Mouse (Mus musculus) gastrocnemius, postnatal 14 days (tissue): ENCODE data around the gene Fastk. TPM values are rescaled to one million over a fixed set of nuclear protein-coding genes. Genes with fewer than 3 reads are reported as not detected.

Source experiments
- DNase-seq: peaks from one replicate; pipeline ENCODE4 v3.0.0; 2021; ENCODE audit warnings: mixed read lengths
- intact Hi-C: fragments of 180-260 bp; cut with DNase I; formaldehyde crosslinking; loops from one replicate; pipeline ENCODE4 v1.15.1; 2025; ENCODE audit warnings: low total_unique reads
- total RNA-seq, 2 experiments: library from RNA; stranded (reverse); gene quantifications; 2 replicates each; pipeline ENCODE4 v1.2.3; 2021

The Fastk gene
- total RNA-seq, 2 experiments from 2014 or later: 132 to 146 TPM

GRCm38 (mm10) chr5:24455613-24456012 lies 10.5 kb upstream of the Fastk start:
- no peak for DNase-seq
- intact Hi-C loops: no loop called here

GRCm38 (mm10) chr5:24455076-24455475 lies 10.0 kb upstream of the Fastk start:
- DNase-seq: no peak
- intact Hi-C loops: no loop called here

DNA sequence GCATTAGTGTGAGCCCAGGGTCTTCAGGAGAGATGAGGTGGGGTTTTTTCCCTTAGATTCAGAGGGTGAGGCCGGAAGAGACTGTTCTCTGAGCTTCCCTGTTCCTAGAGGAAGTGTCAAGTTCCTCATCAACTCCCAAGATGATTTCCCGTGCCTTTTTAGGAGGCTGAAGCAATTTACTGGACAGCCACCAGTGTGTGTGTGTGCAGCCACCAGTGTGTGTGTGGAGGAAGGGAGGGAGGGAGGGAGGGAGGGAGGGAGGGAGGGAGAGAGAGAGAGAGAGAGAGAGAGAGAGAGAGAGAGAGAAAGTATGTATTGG lies 8.9 kb upstream of the Fastk start:
- DNase-seq: no peak
- intact Hi-C loops: no loop called here

DNA sequence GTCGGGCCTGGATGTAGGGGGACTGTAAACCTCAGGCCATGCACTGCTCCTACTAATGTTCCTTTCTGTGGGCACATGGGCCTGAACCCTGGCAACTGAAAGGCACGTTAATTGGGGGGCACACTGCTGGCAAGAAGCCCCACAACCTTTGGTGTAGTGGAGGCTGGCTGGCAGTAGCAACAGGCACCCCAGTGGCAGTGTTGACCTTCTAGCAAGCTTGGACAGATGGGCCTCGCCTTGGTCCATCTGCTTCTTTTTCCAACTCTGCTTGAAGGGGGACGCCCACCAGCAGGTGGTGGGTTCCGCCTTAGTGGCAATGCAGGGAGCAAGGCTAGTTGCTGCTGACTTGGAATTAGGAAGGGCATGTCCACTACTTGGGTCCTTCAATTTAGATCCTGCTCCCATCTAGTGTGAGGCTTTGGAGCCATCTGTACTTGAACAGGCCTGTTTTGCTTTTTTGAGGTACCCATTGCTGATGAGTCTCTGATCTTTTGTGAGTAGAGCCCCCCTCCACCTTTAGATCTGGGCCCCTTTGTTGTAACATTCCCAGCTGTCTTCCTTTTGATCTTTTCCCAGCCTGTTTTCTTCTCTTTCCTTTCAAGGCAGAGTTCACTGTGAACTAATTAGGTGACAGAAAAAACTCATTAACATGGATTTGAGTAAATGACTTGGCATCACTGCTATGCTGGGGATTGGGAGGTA lies 8.3 kb upstream of the Fastk start:
- intact Hi-C loops: no loop called here
- no peak for DNase-seq

- intact Hi-C loops: no loop called here
These were observed 7.7 kb upstream of the Fastk start for GRCm38 (mm10) chr5:24452691-24453233.

DNA sequence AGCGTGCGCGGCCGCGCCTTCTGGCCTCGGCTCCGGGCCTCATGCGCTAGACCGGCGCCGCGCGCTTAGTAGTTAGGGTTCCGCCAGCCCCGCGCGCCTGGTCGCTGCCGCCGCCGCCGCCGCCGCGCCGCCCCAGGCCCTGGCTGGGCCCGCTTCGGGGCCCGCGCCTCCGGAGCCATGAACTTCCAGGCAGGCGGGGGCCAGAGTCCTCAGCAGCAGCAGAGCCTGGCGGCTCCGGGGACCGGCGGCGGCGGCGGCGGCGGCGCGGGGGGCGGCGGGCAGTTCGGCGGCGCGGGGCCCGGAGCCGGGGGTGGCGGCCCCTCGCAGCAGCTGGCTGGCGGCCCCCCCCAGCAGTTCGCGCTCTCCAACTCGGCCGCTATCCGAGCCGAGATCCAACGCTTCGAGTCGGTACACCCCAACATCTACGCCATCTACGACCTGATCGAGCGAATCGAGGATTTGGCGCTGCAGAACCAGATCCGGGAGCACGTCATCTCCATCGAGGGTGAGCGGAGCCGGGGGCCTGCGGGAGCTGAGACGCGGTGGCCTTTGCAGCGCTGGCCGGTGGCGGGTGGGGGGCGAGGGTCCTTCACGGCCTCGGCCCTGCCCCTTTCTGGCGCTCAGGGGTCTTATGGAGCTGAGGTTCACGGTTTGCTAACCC lies 7.1 kb upstream of the Fastk start, which contains the start of gene Agap3:
Gene Agap3, plus strand, starts transcription at position 148 of the 661 bp plus-strand sequence.
- DNase-seq: peak; percentile 46
- intact Hi-C loops: no loop called here

More at GRCm38 (mm10) chr5:24452691-24453233, 7.7 kb upstream of the Fastk start:
- DNase-seq: peak; percentile 47

DNA sequence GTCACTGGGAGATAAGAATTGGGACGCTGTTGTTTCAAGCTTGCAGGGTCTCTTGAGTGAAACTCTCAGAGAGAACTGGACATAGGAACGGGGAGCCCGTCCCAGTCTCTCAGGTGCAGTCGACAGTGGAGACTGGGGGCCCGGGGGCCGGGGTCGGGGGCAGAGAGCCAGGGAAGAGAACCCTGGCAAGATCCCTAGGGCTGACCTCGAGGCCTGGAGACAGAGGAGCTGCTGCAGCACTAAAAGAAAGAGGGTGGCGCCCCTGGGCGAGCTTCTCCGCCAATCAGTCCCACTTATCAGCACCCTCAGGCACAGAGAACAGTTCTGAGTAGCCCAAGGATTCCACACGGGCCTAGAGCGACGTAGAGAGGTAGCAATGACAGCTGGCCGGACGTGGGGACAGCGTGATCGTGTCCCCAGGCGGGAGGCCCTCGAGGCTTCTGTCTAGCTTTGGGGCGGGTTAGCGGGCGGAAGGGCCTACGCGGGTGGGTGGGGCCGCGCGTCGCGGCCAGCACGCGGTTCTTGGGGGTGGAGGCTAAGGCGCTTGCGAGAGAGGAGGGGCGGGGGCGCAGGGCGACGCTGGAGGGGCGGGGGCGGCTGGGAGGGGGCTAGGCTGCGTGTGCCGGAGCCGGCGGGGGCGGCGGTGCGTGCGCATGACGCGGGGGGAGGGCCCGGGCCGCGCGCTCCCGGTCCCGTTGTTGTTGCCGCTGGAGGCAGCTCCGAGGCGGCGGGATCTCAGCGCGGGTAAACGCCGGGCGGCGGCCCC lies 6.4 kb upstream of the Fastk start:
- peak; percentile 91 for DNase-seq
- intact Hi-C loops: no loop called here

GRCm38 (mm10) chr5:24447624-24448298 lies 2.7 kb upstream of the Fastk start, which contains the start of gene Tmub1:
TSS of gene Tmub1 (minus strand) at chr5:24447854.
- intact Hi-C loops: no loop called here
- peak; percentile 77 for DNase-seq

DNA sequence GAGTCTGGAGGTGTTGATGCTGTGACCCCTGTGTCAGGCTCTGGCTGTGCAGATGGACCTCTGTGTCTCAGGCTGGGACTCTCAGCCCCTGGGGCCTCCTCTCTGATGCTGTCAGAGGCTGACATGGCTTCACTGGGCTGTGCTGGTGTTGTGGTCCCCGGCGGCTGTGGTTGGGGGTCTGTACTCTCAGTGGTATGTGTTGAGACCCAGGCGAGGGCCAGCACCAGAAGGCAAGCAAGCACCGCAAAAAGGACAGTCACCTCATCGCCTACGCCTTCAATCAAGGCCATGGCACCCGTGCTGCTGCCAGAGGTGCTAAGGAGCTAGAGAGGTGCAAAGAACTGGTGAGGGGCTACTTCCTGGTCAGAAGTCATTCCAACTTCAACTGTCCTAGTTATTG lies 1.5 kb upstream of the Fastk start:
- no peak for DNase-seq
- intact Hi-C loops: no loop called here

DNA sequence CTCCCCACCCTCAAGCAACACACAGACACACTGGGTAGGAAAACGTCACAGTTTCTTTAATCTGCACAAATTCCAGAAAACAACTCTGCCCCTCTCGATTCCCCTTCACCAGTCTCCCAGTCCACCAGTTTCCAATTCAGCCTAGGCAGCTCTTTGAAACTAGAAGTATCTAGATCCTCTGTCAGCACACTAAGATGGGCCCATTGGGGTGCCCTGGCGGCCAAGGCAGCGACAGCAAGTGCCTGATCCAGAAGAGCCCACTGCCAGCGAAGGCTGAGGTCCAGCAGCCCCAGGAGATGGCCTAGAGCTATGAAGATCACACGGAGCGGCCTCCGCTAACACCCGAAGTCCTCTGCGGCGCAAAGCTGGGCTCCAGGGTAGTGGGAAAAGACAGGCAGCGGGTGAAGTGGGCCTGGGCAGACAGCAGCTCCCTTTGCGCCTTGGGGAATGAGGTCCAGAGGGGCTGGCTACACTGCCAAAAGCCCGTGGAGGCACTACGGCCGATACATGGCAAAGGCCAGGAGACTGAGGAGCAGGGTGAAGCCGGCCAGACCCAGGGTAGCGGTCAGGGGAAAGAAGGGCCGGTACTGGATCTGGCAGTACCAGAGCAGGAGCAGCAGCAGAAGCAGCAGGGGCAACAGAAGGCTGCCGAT lies 467 bp upstream of the Fastk start:
- DNase-seq: no peak
- intact Hi-C loops: no loop called here

DNA sequence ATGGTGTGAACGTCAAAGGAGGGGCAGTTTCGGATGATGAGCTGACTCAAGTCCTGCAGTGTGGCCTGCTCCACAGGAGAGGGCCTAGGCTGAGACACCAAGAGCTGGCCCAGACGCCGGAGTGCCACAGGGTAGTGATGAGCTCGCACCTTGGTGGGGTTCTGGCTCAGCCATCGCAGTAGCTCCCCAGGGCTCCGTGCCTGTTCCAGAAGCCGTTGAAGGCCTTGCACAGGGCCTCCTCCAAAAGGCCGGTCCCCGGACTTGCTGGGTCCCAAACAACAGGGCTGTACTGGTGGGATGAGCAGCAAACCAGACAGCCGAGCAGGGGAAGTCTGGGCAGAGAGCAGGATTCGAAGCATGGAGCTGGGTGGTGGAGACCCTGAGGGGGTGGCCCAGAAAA lies 1.2 kb downstream of the Fastk start:
- DNase-seq: no peak
- intact Hi-C loops: no loop called here

DNA sequence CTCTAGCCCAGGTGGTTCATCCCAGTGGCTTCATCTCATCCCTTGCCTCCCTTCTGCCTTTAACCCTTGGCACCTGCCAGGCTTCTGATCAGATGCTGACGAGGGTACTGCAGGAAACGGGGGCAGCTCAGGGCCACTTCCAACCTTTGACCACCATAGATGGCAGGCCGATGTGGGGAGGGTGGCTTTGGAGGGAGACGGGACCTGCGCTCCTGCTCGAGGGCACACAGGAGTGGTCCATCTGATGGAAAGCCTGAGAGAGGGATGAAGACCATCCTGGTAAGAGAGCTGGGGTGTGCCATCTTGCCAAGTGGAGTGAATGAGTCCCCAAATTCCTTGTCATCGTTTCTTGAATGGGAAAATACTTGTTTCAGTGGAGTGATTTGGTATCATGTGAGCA lies 1.9 kb downstream of the Fastk start:
- intact Hi-C loops: no loop called here
- no peak for DNase-seq

DNA sequence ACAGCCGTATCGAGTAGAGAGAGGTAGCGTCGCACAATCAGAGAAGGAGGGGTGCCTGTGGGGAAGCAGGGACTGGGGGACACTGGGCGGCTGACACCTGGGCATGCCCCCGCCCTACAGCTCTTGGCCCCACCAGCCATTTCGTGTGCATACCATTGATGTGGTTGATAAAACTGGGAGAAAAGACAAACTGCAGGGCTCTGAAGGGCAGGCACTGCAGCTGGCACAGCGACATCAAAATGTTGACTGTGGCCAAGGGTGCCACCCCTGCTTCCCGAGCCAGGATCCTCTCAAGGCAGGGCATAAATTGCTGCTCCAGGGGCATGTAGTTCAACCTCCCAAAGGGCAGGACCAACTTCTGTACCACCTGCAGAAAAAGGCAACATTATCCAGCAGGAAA lies 3.1 kb downstream of the Fastk start:
- no peak for DNase-seq
- intact Hi-C loops: no loop called here

DNA sequence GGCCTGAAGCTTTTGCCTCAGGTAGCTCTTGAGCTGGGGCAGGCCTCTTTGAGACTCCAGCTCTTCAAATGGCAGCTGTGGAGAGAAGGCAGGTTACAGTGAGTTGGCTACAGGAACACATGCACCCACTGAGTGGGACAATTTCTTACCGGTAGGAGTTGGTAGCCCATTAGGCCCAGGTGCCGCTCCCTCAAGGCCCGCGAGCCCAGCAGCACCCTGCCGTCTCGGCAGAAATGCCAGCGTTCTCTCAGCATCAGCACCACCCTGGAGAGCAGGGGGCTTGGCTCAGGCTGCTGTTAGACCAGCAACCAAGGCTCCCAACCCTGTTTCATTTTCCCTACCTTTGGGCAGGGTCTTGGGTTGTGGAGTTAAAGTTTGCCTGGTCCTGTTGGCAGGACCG lies 3.9 kb downstream of the Fastk start:
- no peak for DNase-seq
- intact Hi-C loops: no loop called here

DNA sequence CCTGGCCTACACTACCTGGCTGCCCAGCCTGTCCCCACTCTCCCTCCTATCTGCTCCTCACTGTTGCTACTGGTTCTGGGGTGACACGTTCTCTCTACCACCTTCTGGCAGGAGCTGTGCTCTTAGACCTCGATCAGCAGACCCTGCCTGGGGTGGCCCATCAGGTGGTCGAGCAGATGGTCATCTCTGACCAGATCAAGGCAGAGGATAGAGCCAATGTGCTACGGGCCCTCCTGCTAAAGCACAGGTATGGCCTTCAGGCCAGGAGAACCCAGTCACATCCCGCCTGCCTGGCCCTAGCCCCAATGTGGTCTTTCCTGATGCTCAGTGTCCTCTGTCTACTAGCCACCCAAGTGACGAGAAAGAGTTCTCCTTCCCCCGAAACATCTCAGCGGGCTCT lies 11.1 kb downstream of the Fastk start:
- intact Hi-C loops: no loop called here
- no peak for DNase-seq

DNA sequence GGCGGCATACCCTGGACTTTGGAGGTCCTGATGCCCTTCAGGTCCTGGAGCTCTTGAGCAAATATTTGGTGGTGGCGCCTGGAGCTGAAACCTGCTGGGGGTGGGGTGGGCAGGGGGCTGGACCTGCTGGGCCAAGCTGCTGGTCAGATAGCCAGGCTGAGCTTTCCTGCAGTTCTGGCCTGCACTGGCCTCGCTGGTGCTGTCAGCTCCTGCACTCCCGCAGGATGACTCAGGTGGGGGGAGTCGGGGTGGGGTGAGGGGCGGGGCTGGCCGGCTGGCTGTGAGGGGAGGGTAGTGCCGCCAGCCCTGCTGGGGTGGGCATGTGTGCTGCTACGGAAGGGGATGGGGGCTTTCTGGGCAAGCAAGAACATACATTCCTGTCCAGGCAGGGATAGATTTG lies 16.5 kb downstream of the Fastk start:
- intact Hi-C loops: no loop called here
- no peak for DNase-seq

DNA sequence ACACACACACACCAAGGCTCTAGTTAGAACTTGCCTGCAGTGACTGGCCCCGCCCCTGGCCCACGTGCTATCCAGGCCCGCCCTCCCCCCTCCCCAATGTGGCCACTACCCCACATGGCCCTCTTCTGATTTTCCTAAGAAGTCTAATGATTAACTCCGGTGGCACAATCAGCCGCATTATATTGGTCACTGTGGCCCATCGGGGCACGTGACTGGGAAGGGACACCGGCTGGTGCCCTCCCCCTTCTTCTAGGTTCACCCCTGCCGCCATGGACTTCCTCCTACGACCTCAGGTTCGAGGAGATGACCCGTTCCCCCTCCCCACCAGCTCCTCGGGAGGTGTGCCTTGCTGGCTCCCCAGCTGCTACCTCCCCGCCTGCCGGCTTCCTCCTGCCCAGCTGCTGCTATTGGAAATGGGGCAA lies 17.1 kb downstream of the Fastk start:
- intact Hi-C loops: no loop called here
- DNase-seq: no peak

DNA sequence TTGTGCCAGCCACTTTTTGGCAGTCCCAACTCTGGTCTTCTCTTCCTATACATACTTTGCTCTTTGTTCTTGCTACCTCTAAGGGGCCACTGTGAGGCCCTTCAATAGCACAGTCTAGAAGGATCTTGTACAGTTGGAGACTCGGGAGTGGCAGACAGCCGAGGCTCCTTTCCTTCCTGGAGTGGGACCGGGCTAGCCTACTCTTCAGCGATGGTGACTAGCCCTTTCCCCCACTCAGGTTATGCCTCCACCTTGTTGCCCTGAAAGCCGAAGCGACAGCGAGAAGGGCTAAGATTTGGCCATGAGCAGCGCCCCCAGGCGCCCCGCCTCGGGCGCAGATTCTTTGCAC lies 17.8 kb downstream of the Fastk start:
- no peak for DNase-seq
- intact Hi-C loops: no loop called here

GRCm38 (mm10) chr5:24426556-24427284 lies 18.4 kb downstream of the Fastk start:
- DNase-seq: no peak
- intact Hi-C loops: no loop called here
